Mouse (Mus musculus) kidney, adult 10 weeks (tissue): Measurements from ENCODE around the gene Gm11168. TPM values are rescaled to one million over a fixed set of nuclear protein-coding genes. Genes with fewer than 3 reads are reported as not detected.

Experiments
- polyA plus RNA-seq: library from polyadenylated mRNA; stranded (reverse); fragments of 350-450 nt; fragmentation: Illumina TruSeq; extraction: RNeasy Lipid Tissue Mini Kit (QIAGEN cat#74804); gene quantifications from one replicate; pipeline ENCODE4 v1.2.3, GENCODE M21; 2014; ENCODE audit warnings: low read depth, low replicate concordance

Gene Gm11168
- not detected for polyA plus RNA-seq

GRCm38 (mm10) chr9:3002794-3003396 is at the start of gene Gm11168:
Gene Gm11168 (plus strand): TSS chr9:3003346.

DNA sequence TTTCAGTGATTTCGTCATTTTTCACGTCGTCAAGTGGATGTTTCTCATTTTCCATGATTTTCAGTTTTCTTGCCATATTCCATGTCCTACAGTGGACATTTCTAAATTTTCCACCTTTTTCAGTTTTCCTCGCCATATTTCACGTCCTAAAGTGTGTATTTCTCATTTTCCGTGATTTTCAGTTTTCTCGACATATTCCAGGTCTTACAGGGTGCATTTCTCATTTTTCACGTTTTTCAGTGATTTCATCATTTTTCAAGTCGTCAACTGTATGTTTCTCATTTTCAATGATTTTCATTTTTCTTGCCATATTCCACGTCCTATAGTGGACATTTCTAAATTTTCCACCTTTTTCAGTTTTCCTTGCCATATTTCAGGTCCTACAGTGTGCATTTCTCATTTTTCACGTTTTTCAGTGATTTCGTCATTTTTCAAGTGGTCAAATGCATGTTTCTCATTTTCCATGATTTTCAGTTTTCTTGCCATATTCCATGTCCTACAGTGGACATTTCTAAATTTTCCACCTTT is 2.6 kb upstream of the Gm11168 start, which contains the start of gene Gm10722:
Gm10722 (plus strand) TSS at position 478 of the 528 bp plus-strand sequence.

DNA sequence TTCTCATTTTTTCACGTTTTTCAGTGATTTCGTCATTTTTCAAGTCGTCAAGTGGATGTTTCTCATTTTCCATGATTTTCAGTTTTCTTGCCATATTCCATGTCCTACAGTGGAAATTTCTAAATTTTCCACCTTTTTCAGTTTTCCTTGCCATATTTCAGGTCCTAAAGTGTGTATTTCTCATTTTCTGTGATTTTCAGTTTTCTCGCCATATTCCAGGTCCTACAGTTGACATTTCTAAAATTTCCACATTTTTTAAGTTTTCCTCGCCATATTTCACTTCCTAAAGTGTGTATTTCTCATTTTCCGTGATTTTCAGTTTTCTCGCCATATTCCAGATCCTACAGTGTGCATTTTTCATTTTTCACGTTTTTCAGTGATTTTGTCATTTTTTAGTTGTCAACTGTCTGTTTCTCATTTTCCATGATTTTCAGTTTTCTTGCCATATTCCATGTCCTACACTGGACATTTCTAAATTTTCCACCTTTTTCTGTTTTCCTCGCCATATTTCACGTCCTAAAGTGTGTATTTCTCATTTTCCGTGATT is 9.7 kb downstream of the Gm11168 start, which contains the start of gene Gm10721:
Gm10721 (plus strand) TSS at position 408 of the 547 bp plus-strand sequence.

GRCm38 (mm10) chr9:3015354-3015753 is 12.2 kb downstream of the Gm11168 start, which contains the start of gene Gm10720:
Gene Gm10720 (plus strand): TSS chr9:3015654.

DNA sequence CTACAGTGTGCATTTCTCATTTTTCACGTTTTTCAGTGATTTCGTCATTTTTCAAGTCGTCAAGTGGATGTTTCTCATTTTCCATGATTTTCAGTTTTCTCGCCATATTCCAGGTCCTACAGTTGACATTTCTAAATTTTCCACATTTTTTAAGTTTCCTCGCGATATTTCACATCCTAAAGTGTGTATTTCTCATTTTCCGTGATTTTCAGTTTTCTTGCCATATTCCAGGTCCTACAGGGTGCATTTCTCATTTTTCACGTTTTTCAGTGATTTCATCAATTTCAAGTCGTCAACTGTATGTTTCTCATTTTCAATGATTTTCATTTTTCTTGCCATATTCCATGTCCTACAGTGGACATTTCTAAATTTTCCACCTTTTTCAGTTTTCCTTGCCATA is 14.0 kb downstream of the Gm11168 start, which contains the start of gene Gm10719:
Gm10719 (plus strand) TSS at position 301 of the 400 bp plus-strand sequence.

DNA sequence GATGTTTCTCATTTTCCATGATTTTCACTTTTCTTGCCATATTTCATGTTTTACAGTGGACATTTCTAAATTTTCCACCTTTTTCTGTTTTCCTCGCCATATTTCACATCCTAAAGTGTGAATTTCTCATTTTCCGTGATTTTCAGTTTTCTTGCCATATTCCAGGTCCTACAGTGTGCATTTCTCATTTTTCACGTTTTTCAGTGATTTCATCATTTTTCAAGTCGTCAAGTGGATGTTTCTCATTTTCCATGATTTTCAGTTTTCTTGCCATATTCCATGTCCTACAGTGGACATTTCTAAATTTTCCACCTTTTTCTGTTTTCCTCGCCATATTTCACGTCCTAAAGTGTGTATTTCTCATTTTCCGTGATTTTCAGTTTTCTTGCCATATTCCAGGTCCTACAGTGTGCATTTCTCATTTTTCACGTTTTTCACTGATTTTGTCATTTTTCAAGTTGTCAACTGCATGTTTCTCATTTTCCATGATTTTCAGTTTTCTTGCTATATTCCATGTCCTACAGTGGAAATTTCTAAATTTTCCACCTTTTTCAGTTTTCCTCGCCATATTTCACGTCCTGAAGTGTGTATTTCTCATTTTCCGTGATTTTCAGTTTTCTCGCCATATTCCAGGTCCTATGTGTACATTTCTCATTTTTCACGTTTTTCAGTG is 20.3 kb downstream of the Gm11168 start, which contains the start of gene Gm10718:
Gm10718 (plus strand) TSS at position 236 of the 673 bp plus-strand sequence.

DNA sequence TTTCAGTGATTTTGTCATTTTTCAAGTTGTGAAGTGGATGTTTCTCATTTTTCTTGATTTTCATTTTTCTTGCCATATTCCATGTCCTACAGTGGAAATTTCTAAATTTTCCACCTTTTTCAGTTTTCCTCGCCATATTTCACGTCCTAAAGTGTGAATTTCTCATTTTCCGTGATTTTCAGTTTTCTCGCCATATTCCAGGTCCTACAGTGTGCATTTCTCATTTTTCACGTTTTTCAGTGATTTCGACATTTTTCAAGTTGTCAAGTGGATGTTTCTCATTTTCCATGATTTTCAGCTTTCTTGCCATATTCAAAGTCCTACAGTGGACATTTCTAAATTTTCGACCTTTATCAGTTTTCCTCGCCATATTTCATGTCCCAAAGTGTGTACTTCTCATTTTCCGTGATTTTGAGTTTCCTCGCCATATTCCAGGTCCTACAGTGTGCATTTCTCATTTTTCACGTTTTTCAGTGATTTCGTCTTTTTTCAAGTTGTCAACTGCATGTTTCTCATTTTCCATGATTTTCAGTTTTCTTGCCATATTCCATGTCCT is 21.8 kb downstream of the Gm11168 start, which contains the start of gene Gm10717:
Gm10717 (plus strand) TSS at position 506 of the 556 bp plus-strand sequence.

GRCm38 (mm10) chr9:3034299-3034698 is 31.2 kb downstream of the Gm11168 start, which contains the start of gene Gm17535:
Gene Gm17535 (plus strand): TSS chr9:3034599.

DNA sequence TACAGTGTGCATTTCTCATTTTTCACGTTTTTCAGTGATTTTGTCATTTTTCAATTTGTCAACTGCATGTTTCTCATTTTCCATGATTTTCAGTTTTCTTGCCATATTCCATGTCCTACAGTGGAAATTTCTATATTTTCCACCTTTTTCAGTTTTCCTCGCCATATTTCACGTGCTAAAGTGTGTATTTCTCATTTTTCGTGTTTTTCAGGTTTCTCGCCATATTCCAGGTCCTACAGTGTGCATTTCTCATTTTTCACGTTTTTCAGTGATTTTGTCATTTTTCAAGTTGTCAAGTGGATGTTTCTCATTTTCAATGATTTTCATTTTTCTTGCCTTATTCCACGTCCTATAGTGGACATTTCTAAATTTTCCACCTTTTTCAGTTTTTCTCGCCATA is 33.4 kb downstream of the Gm11168 start, which contains the start of gene Gm10715:
Gm10715 (plus strand) TSS at position 301 of the 400 bp plus-strand sequence.

Other genes starting within 250 kb of the Gm11168 start
- gene Gm10722, start 2.4 kb upstream of the Gm11168 start, polyA plus RNA-seq, result not detected
- not detected for gene Gm10721, start 9.8 kb downstream of the Gm11168 start, polyA plus RNA-seq
- not detected for gene Gm10720, start 12.3 kb downstream of the Gm11168 start, polyA plus RNA-seq
- not detected for gene Gm10719, start 14.1 kb downstream of the Gm11168 start, polyA plus RNA-seq
- gene Gm10718, start 20.2 kb downstream of the Gm11168 start, polyA plus RNA-seq, result not detected
- gene Gm10717, start 22.1 kb downstream of the Gm11168 start, polyA plus RNA-seq, result not detected
- gene Gm17535, start 31.3 kb downstream of the Gm11168 start, polyA plus RNA-seq, result not detected
- gene Gm10715, start 33.5 kb downstream of the Gm11168 start, polyA plus RNA-seq, result not detected